Mouse (Mus musculus) spleen, postnatal 14 days (tissue): ENCODE results near the gene Svbp.

Experiments used
- DNase-seq, 2 experiments: peaks; one replicate each; pipeline ENCODE4 v3.0.0; 2021 to 2022; ENCODE audit warnings: low spot score in 2 of 2

Gene Svbp

GRCm38 (mm10) chr4:119190618-119191017, 4.5 kb upstream of the Svbp start:
- peak in 1 of 2 experiments; percentile 39 for DNase-seq

GRCm38 (mm10) chr4:119191273-119191672, 3.8 kb upstream of the Svbp start:
- no peak for DNase-seq

GRCm38 (mm10) chr4:119192757-119193156, 2.3 kb upstream of the Svbp start:
- DNase-seq, result no peak

GRCm38 (mm10) chr4:119195582-119196320, 645 bp downstream of the Svbp start:
- DNase-seq, result no peak

GRCm38 (mm10) chr4:119198105-119198504, 3.0 kb downstream of the Svbp start:
- no peak for DNase-seq

- peak; percentile 48 to 65 for DNase-seq
These were observed 9.6 kb downstream of the Svbp start for GRCm38 (mm10) chr4:119204672-119205071.

- DNase-seq, result no peak
These were observed 21.6 kb downstream of the Svbp start for GRCm38 (mm10) chr4:119216667-119217066.

GRCm38 (mm10) chr4:119218169-119218568, 23.1 kb downstream of the Svbp start, which contains the start of gene Tmem269:
Gene Tmem269 (minus strand): TSS chr4:119218217.
- no peak for DNase-seq

- DNase-seq, result peak in 1 of 2 experiments; percentile 10
These were observed 28.6 kb downstream of the Svbp start for GRCm38 (mm10) chr4:119223696-119224095.

- DNase-seq, result no peak
These were observed 29.4 kb downstream of the Svbp start for GRCm38 (mm10) chr4:119224534-119224933.

GRCm38 (mm10) chr4:119225719-119226118, 30.6 kb downstream of the Svbp start:
- no peak for DNase-seq

GRCm38 (mm10) chr4:119226751-119227150, 31.6 kb downstream of the Svbp start:
- DNase-seq, result no peak

- DNase-seq, result peak; percentile 97 to 98
These were observed 37.5 kb downstream of the Svbp start, which contains the start of the genes AU022252 and P3h1 for GRCm38 (mm10) chr4:119232410-119233255. Gene AU022252 (minus strand): TSS chr4:119232712. Gene P3h1 (plus strand): TSS chr4:119232915.

- no peak for DNase-seq
These were observed 38.3 kb downstream of the Svbp start for GRCm38 (mm10) chr4:119233256-119233901.

- no peak for DNase-seq
These were observed 39.2 kb downstream of the Svbp start for GRCm38 (mm10) chr4:119234348-119234747.

GRCm38 (mm10) chr4:119238661-119239060, 43.6 kb downstream of the Svbp start:
- no peak for DNase-seq

- DNase-seq, result peak in 1 of 2 experiments; percentile 14
These were observed 44.1 kb downstream of the Svbp start for GRCm38 (mm10) chr4:119239181-119239682.

- peak in 1 of 2 experiments; percentile 18 for DNase-seq
These were observed 46.6 kb downstream of the Svbp start for GRCm38 (mm10) chr4:119241664-119242063.

GRCm38 (mm10) chr4:119242571-119242970, 47.5 kb downstream of the Svbp start:
- DNase-seq, result no peak

GRCm38 (mm10) chr4:119244468-119245240, 49.5 kb downstream of the Svbp start:
- no peak for DNase-seq

GRCm38 (mm10) chr4:119245556-119245955, 50.5 kb downstream of the Svbp start:
- no peak for DNase-seq
